Mouse (Mus musculus) left cerebral cortex, postnatal 10 days (tissue): Measurements from ENCODE around the gene Vmn1r128. TPM values are rescaled to one million over a fixed set of nuclear protein-coding genes. Genes with fewer than 3 reads are reported as not detected.
"Not testable (repeated sequence)": the region's sequence is repeated elsewhere in the genome, so short reads cannot be mapped to it uniquely, and the experiment has no call there.

Experiments
- DNase-seq, 2 experiments: peaks; one replicate each; pipeline ENCODE4 v3.0.0; 2021 to 2022; ENCODE audit warnings: low spot score in 2 of 2, mixed read lengths in 1 of 2; ENCODE audit errors: extremely low spot score in 1 of 2
- intact Hi-C: fragments of 180-260 bp; cut with DNase I; formaldehyde crosslinking; loops from one replicate; pipeline ENCODE4 v1.15.1; 2025
- total RNA-seq, 2 experiments: library from RNA; stranded (reverse); gene quantifications; 2 replicates each; pipeline ENCODE4 v1.2.3; 2021

Vmn1r128 gene
- total RNA-seq: not detected

- DNase-seq, intact Hi-C loops: not testable (repeated sequence)
These were observed at the start of gene Vmn1r128 for GRCm38 (mm10) chr7:21349073-21349472. Vmn1r128 (plus strand) TSS chr7:21349373.

GRCm38 (mm10) chr7:21301367-21301766 lies 47.8 kb upstream of the Vmn1r128 start, which contains the start of gene Vmn1r126:
Vmn1r126 (minus strand) TSS chr7:21301467.
- intact Hi-C loops, DNase-seq: not testable (repeated sequence)

DNA sequence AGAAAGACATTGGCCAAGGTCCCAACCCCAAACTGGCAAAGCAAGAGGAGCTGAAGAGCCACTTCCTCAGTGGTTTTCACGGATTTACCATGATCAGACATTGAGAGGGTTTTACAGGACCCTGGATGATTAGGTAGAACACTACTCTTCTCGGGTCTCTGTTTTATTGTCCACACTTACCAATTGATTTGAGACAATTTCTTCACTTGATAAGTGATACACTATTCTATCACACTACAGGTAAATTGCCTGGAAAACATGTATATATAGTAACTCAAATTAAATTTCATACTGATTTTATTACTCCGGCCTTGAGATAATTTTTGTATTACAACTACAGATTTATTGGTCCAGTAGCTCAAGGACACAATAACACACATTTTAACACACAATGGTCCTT lies 29.4 kb upstream of the Vmn1r128 start, which contains the start of gene Vmn1r127:
Vmn1r127 (minus strand) TSS at position 101 of the 400 bp plus-strand sequence.
- intact Hi-C loops, DNase-seq: not testable (repeated sequence)

GRCm38 (mm10) chr7:21361191-21361590 lies 12.0 kb downstream of the Vmn1r128 start, which contains the start of gene Vmn1r129:
Vmn1r129 (minus strand) TSS chr7:21361291.
- intact Hi-C loops, DNase-seq: not testable (repeated sequence)

Other genes starting within 250 kb of the Vmn1r128 start
- not detected for gene Vmn1r122, start 215.2 kb upstream of the Vmn1r128 start, total RNA-seq
- gene Vmn1r123, start 187.2 kb upstream of the Vmn1r128 start, total RNA-seq: not detected
- gene Gm5157, start 158.9 kb upstream of the Vmn1r128 start, total RNA-seq: not detected
- gene Vmn1r124, start 88.8 kb upstream of the Vmn1r128 start, total RNA-seq: not detected
- not detected for gene Vmn1r125, start 77.2 kb upstream of the Vmn1r128 start, total RNA-seq
- gene Vmn1r126, start 47.9 kb upstream of the Vmn1r128 start, total RNA-seq: not detected
- not detected for gene Vmn1r127, start 29.5 kb upstream of the Vmn1r128 start, total RNA-seq
- gene Vmn1r129, start 11.9 kb downstream of the Vmn1r128 start, total RNA-seq: not detected
- not detected for gene Gm6882, start 83.4 kb downstream of the Vmn1r128 start, total RNA-seq
- not detected for gene Vmn1r130, start 162.4 kb downstream of the Vmn1r128 start, total RNA-seq
- gene Vmn1r131, start 196.7 kb downstream of the Vmn1r128 start, total RNA-seq: not detected